Mouse (Mus musculus) MEL (cell line): ENCODE measurements around the gene Pdia2. TPM values are rescaled to one million over a fixed set of nuclear protein-coding genes. Genes with fewer than 3 reads are reported as not detected.

ENCODE experiments used
- DNase-seq: peaks from one replicate; pipeline ENCODE4 v3.0.0; 2011; ENCODE audit warnings: low read depth, low spot score
- H3K27ac ChIP-seq: 2 replicates; pipeline ENCODE4 v1.5.1; 2012; ENCODE audit warnings: low read depth, mild to moderate bottlenecking, control low read depth, low read length, moderate library complexity; ENCODE audit not compliant: control insufficient read depth
- H3K27me3 ChIP-seq, 2 experiments: fragments of 150-350 bp in 1 of 2; sonication (generic) in 1 of 2; 2 replicates each; pipeline ENCODE4 v1.6.1; 2012; ENCODE audit warnings: low read length in 2 of 2, mild to moderate bottlenecking in 2 of 2, improper control_type of control experiment in 1 of 2, moderate library complexity in 1 of 2; ENCODE audit not compliant: insufficient read depth in 2 of 2, control insufficient read depth in 1 of 2
- H3K36me3 ChIP-seq, 2 experiments: 2 replicates each; pipeline ENCODE4 v1.6.1; 2012 to 2014; ENCODE audit warnings: low read length in 2 of 2, improper control_type of control experiment in 1 of 2, inconsistent platforms in 1 of 2, mild to moderate bottlenecking in 1 of 2; ENCODE audit not compliant: insufficient read depth in 2 of 2, control insufficient read depth in 1 of 2
- H3K4me1 ChIP-seq, 2 experiments: fragments of 150-350 bp in 1 of 2; sonication (generic) in 1 of 2; 2 replicates each; pipeline ENCODE4 v1.6.1; 2012; ENCODE audit warnings: low read length in 2 of 2, improper control_type of control experiment in 1 of 2, mild to moderate bottlenecking in 1 of 2; ENCODE audit not compliant: insufficient read depth in 2 of 2, control insufficient read depth in 1 of 2
- H3K4me3 ChIP-seq, 2 experiments: fragments of 150-350 bp in 1 of 2; sonication (generic) in 1 of 2; 2 replicates each; pipeline ENCODE4 v1.5.1; 2012; ENCODE audit warnings: low read depth in 2 of 2, low read length in 2 of 2, mild to moderate bottlenecking in 2 of 2, moderate library complexity in 2 of 2, control low read depth in 1 of 2, improper control_type of control experiment in 1 of 2; ENCODE audit not compliant: control insufficient read depth in 1 of 2, insufficient read depth in 1 of 2
- H3K79me2 ChIP-seq: 2 replicates; pipeline ENCODE4 v1.6.1; 2012; ENCODE audit warnings: mild to moderate bottlenecking, low read length, moderate library complexity; ENCODE audit not compliant: control insufficient read depth, poor library complexity, insufficient read depth
- H3K9ac ChIP-seq: 2 replicates; pipeline ENCODE4 v1.6.1; 2012; ENCODE audit warnings: low read depth, mild to moderate bottlenecking, control low read depth, low read length, moderate library complexity; ENCODE audit not compliant: control insufficient read depth, poor library complexity, severe bottlenecking
- H3K9me3 ChIP-seq: fragments of 150-350 bp; sonication (generic); replicated peaks from 2 replicates; pipeline ENCODE4 v1.6.1; 2012; ENCODE audit warnings: mild to moderate bottlenecking, low read length, improper control_type of control experiment, moderate library complexity; ENCODE audit not compliant: insufficient read depth
- BHLHE40 ChIP-seq: IDR thresholded peaks from 2 replicates; pipeline ENCODE4 v1.6.1; 2012; ENCODE audit warnings: low read depth, mild to moderate bottlenecking, inconsistent platforms, low read length, improper control_type of control experiment, borderline replicate concordance
- CHD1 ChIP-seq: IDR thresholded peaks from 2 replicates; pipeline ENCODE4 v1.6.1; 2012; ENCODE audit warnings: low read depth, mild to moderate bottlenecking, inconsistent platforms, low read length, improper control_type of control experiment
- CHD2 ChIP-seq: IDR thresholded peaks from 2 replicates; pipeline ENCODE4 v1.6.1; 2011; ENCODE audit warnings: low read length, improper control_type of control experiment
- CTCF ChIP-seq, 3 experiments: IDR thresholded peaks in 2 of 3; conservative IDR thresholded peaks in 1 of 3; 2 replicates each; pipeline ENCODE4 v1.5.1; 2011 to 2012; ENCODE audit warnings: low read length in 3 of 3, low read depth in 2 of 3, mild to moderate bottlenecking in 2 of 3, improper control_type of control experiment in 1 of 3, inconsistent platforms in 1 of 3, mixed read lengths in 1 of 3, moderate library complexity in 1 of 3; ENCODE audit not compliant: control insufficient read depth in 1 of 3, insufficient read depth in 1 of 3, poor library complexity in 1 of 3, severe bottlenecking in 1 of 3
- ELF1 ChIP-seq: IDR thresholded peaks from 2 replicates; pipeline ENCODE4 v1.6.1; 2014; ENCODE audit warnings: low read depth, mild to moderate bottlenecking, inconsistent platforms, low read length, improper control_type of control experiment, moderate library complexity
- ETS1 ChIP-seq: IDR thresholded peaks from 2 replicates; pipeline ENCODE4 v1.6.1; 2012; ENCODE audit warnings: low read depth, mild to moderate bottlenecking, inconsistent platforms, low read length, improper control_type of control experiment, moderate library complexity
- GABPA ChIP-seq: IDR thresholded peaks from 2 replicates; pipeline ENCODE4 v1.6.1; 2012; ENCODE audit warnings: low read depth, mild to moderate bottlenecking, inconsistent platforms, low read length, improper control_type of control experiment, moderate library complexity
- GATA1 ChIP-seq: IDR thresholded peaks from 2 replicates; pipeline ENCODE4 v1.6.1; 2011; ENCODE audit warnings: low read depth, low read length, improper control_type of control experiment
- HCFC1 ChIP-seq: IDR thresholded peaks from 2 replicates; pipeline ENCODE4 v1.6.1; 2012; ENCODE audit warnings: low read depth, mild to moderate bottlenecking, inconsistent platforms, low read length, improper control_type of control experiment, moderate library complexity
- JUND ChIP-seq: IDR thresholded peaks from 2 replicates; pipeline ENCODE4 v1.6.1; 2011; ENCODE audit warnings: low read depth, mild to moderate bottlenecking, improper control_type of control experiment, low read length
- KAT2A ChIP-seq: conservative IDR thresholded peaks from 2 replicates; pipeline ENCODE4 v1.6.1; 2012; ENCODE audit warnings: low read depth, low read length, improper control_type of control experiment, inconsistent platforms
- MAFK ChIP-seq: IDR thresholded peaks from 2 replicates; pipeline ENCODE4 v1.6.1; 2011; ENCODE audit warnings: low read depth, mild to moderate bottlenecking, low read length, improper control_type of control experiment, borderline replicate concordance
- MAX ChIP-seq: IDR thresholded peaks from 2 replicates; pipeline ENCODE4 v1.6.1; 2011; ENCODE audit warnings: low read length, improper control_type of control experiment
- MAZ ChIP-seq: IDR thresholded peaks from 2 replicates; pipeline ENCODE4 v1.6.1; 2012; ENCODE audit warnings: low read depth, mild to moderate bottlenecking, inconsistent platforms, low read length, improper control_type of control experiment
- MEF2A ChIP-seq: IDR thresholded peaks from 2 replicates; pipeline ENCODE4 v1.6.1; 2014; ENCODE audit warnings: low read depth, mild to moderate bottlenecking, inconsistent platforms, low read length, improper control_type of control experiment; ENCODE audit not compliant: poor library complexity, insufficient replicate concordance, severe bottlenecking; ENCODE audit errors: extremely low read depth
- MXI1 ChIP-seq: IDR thresholded peaks from 2 replicates; pipeline ENCODE4 v1.6.1; 2011; ENCODE audit warnings: mild to moderate bottlenecking, low read depth, low read length, improper control_type of control experiment
- MYB ChIP-seq: IDR thresholded peaks from 2 replicates; pipeline ENCODE4 v1.6.1; 2011; ENCODE audit warnings: mild to moderate bottlenecking, low read depth, low read length, improper control_type of control experiment
- MYC ChIP-seq: IDR thresholded peaks from 2 replicates; pipeline ENCODE4 v1.6.1; 2011; ENCODE audit warnings: low read depth, mild to moderate bottlenecking, low read length, improper control_type of control experiment, moderate library complexity
- NELFE ChIP-seq: IDR thresholded peaks from 2 replicates; pipeline ENCODE4 v1.6.1; 2011; ENCODE audit warnings: low read depth, low read length, improper control_type of control experiment
- NRF1 ChIP-seq: IDR thresholded peaks from 2 replicates; pipeline ENCODE4 v1.6.1; 2014; ENCODE audit warnings: low read depth, mild to moderate bottlenecking, inconsistent platforms, low read length, improper control_type of control experiment, moderate library complexity; ENCODE audit not compliant: poor library complexity, insufficient read depth, severe bottlenecking
- POLR2A ChIP-seq, 2 experiments: IDR thresholded peaks; 2 replicates each; pipeline ENCODE4 v1.6.1; 2011 to 2012; ENCODE audit warnings: low read length in 2 of 2, mild to moderate bottlenecking in 2 of 2, control low read depth in 1 of 2, improper control_type of control experiment in 1 of 2, low read depth in 1 of 2, moderate library complexity in 1 of 2; ENCODE audit not compliant: control insufficient read depth in 1 of 2, insufficient read depth in 1 of 2, poor library complexity in 1 of 2
- POLR2AphosphoS2 ChIP-seq: IDR thresholded peaks from 2 replicates; pipeline ENCODE4 v1.6.1; 2011; ENCODE audit warnings: low read length, improper control_type of control experiment
- POLR2AphosphoS5 ChIP-seq: IDR thresholded peaks from 2 replicates; pipeline ENCODE4 v1.6.1; 2012; ENCODE audit warnings: low read depth, borderline replicate concordance, mild to moderate bottlenecking, inconsistent platforms, low read length, moderate library complexity, mixed read lengths
- RAD21 ChIP-seq: IDR thresholded peaks from 2 replicates; pipeline ENCODE4 v1.6.1; 2011; ENCODE audit warnings: mild to moderate bottlenecking, low read depth, low read length, improper control_type of control experiment
- RCOR1 ChIP-seq: IDR thresholded peaks from 2 replicates; pipeline ENCODE4 v1.6.1; 2012; ENCODE audit warnings: low read depth, mild to moderate bottlenecking, inconsistent platforms, low read length, improper control_type of control experiment
- SIN3A ChIP-seq: IDR thresholded peaks from 2 replicates; pipeline ENCODE4 v1.6.1; 2012; ENCODE audit warnings: low read length, improper control_type of control experiment, inconsistent platforms
- SMC3 ChIP-seq: IDR thresholded peaks from 2 replicates; pipeline ENCODE4 v1.6.1; 2011; ENCODE audit warnings: low read depth, low read length, improper control_type of control experiment
- TAL1 ChIP-seq: IDR thresholded peaks from 2 replicates; pipeline ENCODE4 v1.6.1; 2012; ENCODE audit warnings: mild to moderate bottlenecking, inconsistent platforms, low read length, moderate library complexity, mixed read lengths
- TBP ChIP-seq: IDR thresholded peaks from 2 replicates; pipeline ENCODE4 v1.8.0; 2011; ENCODE audit warnings: low read depth, low read length, improper control_type of control experiment
- TCF12 ChIP-seq: IDR thresholded peaks from 2 replicates; pipeline ENCODE4 v1.6.1; 2014; ENCODE audit warnings: low read depth, mild to moderate bottlenecking, inconsistent platforms, low read length, improper control_type of control experiment, moderate library complexity
- UBTF ChIP-seq: IDR thresholded peaks from 2 replicates; pipeline ENCODE4 v1.6.1; 2012; ENCODE audit warnings: low read depth, mild to moderate bottlenecking, inconsistent platforms, low read length, improper control_type of control experiment, moderate library complexity, borderline replicate concordance; ENCODE audit not compliant: insufficient read depth
- USF1 ChIP-seq: IDR thresholded peaks from 2 replicates; pipeline ENCODE4 v1.6.1; 2014; ENCODE audit warnings: low read depth, mild to moderate bottlenecking, inconsistent platforms, low read length, improper control_type of control experiment, moderate library complexity
- USF2 ChIP-seq, 2 experiments: IDR thresholded peaks; 2 replicates each; pipeline ENCODE4 v1.6.1; 2011 to 2012; ENCODE audit warnings: improper control_type of control experiment in 2 of 2, low read length in 2 of 2, borderline replicate concordance in 1 of 2, inconsistent platforms in 1 of 2, low read depth in 1 of 2, mild to moderate bottlenecking in 1 of 2; ENCODE audit not compliant: insufficient read depth in 1 of 2
- ZC3H11A ChIP-seq: IDR thresholded peaks from 2 replicates; pipeline ENCODE4 v1.6.1; 2012; ENCODE audit warnings: low read depth, mild to moderate bottlenecking, inconsistent platforms, low read length, improper control_type of control experiment
- ZKSCAN1 ChIP-seq: IDR thresholded peaks from 2 replicates; pipeline ENCODE4 v1.6.1; 2012; ENCODE audit warnings: low read depth, mild to moderate bottlenecking, inconsistent platforms, low read length, improper control_type of control experiment, moderate library complexity
- ZMIZ1 ChIP-seq: IDR thresholded peaks from 2 replicates; pipeline ENCODE4 v1.6.1; 2012; ENCODE audit warnings: low read depth, mild to moderate bottlenecking, inconsistent platforms, low read length, improper control_type of control experiment, moderate library complexity
- ZNF384 ChIP-seq: IDR thresholded peaks from 2 replicates; pipeline ENCODE4 v1.6.1; 2012; ENCODE audit warnings: low read depth, mild to moderate bottlenecking, inconsistent platforms, low read length, improper control_type of control experiment
- polyA plus RNA-seq, 2 experiments: library from polyadenylated mRNA; stranded (reverse) in 1 of 2; unstranded in 1 of 2; fragments of >175 nt in 1 of 2; fragments of >200 nt in 1 of 2; gene quantifications; 2 replicates each; pipeline versions ENCODE4 v1.2.1 to v1.2.4; 2012; ENCODE audit warnings: low replicate concordance in 2 of 2, low read depth in 1 of 2; ENCODE audit not compliant: insufficient read length in 2 of 2, insufficient read depth in 1 of 2, missing spikeins in 1 of 2
- total RNA-seq: library from RNA; depleted of rRNA; stranded (reverse); fragments of 300-350 nt; gene quantifications from 2 replicates; pipeline ENCODE4 v1.2.3, GENCODE M21; 2012; rRNA removed

The Pdia2 gene
- 11.2 and 12.5 TPM in 2 replicates for total RNA-seq
- polyA plus RNA-seq: 10 to 100 TPM in 1 of 2 experiments, not detected in 1; 13.6 TPM

- Histone ChIP-seq H3K27ac (peak within 1 kb of the TSS; percentile 67), H3K9ac (peak within 1 kb of the TSS; percentile 52), H3K36me3 (peaks cover 5 to 17% of the 10 kb centered on the region in 2 experiments; a peak in 3 of 4 replicates), H3K27me3 (no peaks in the 10 kb centered on the region), H3K79me2 (peaks cover 7% of the 10 kb centered on the region; the same call in 1 of the 2 replicates), H3K9me3 (no peaks in the 10 kb centered on the region), H3K4me1 (peaks cover 12 to 38% of the 10 kb centered on the region in 2 experiments), H3K4me3 (peak within 1 kb of the TSS in 1 of 2 experiments; percentile 12; a peak in 3 of 4 replicates)
- DNase-seq: peak; percentile 85
- TF ChIP-seq CHD1: no peak
- no peak for TF ChIP-seq MEF2A
- TF ChIP-seq TBP: peak; percentile 89
- TF ChIP-seq SMC3: no peak
- TF ChIP-seq CTCF (IDR thresholded peaks at IDR 0.05 in 2 of 3, conservative IDR thresholded peaks at IDR 0.05 in 1 of 3; ENCODE audit: control insufficient read depth in 1 of 3, insufficient read depth in 1 of 3, low read depth in 2 of 3, low read length in 3 of 3, poor library complexity in 1 of 3, severe bottlenecking in 1 of 3): no peak
- no peak for TF ChIP-seq ZKSCAN1
- no peak for TF ChIP-seq POLR2AphosphoS5
- TF ChIP-seq MAX: peak; percentile 89
- no peak for TF ChIP-seq ELF1
- TF ChIP-seq MYB: no peak
- TF ChIP-seq ETS1: peak; percentile 59; the same call in 1 of the 2 replicates
- peak; percentile 82 for TF ChIP-seq USF1
- TF ChIP-seq NELFE: 0 out of 2 replicates have a peak, but pooled peaks have one; percentile 42
- no peak for TF ChIP-seq RCOR1
- peak; percentile 82 for TF ChIP-seq POLR2AphosphoS2
- no peak for TF ChIP-seq ZC3H11A
- no peak for TF ChIP-seq RAD21
- no peak for TF ChIP-seq CHD2
- TF ChIP-seq SIN3A: peak; percentile 82
- peak in 1 of 2 experiments; percentile 72; a peak in 2 of 4 replicates for TF ChIP-seq POLR2A (IDR thresholded peaks at IDR 0.05; ENCODE audit: control insufficient read depth in 1 of 2, insufficient read depth in 1 of 2, low read depth in 1 of 2, low read length in 2 of 2, poor library complexity in 1 of 2)
- peak; percentile 79; the same call in 1 of the 2 replicates for TF ChIP-seq MYC
- no peak for TF ChIP-seq ZNF384
- TF ChIP-seq UBTF: no peak
- TF ChIP-seq TAL1: peak; percentile 55
- no peak for TF ChIP-seq HCFC1
- TF ChIP-seq GABPA: no peak
- no peak for TF ChIP-seq MAFK
- TF ChIP-seq ZMIZ1: 0 out of 2 replicates have a peak, but pooled peaks have one; percentile 74
- TF ChIP-seq MXI1: peak; percentile 94
- TF ChIP-seq USF2 (IDR thresholded peaks at IDR 0.05; ENCODE audit: borderline replicate concordance in 1 of 2, insufficient read depth in 1 of 2, low read depth in 1 of 2, low read length in 2 of 2): no peak
- no peak for TF ChIP-seq JUND
- peak; percentile 29; the same call in 1 of the 2 replicates for TF ChIP-seq BHLHE40
- TF ChIP-seq KAT2A: no peak
- peak; percentile 82 for TF ChIP-seq TCF12
- peak; percentile 89 for TF ChIP-seq GATA1
- no peak for TF ChIP-seq MAZ
- TF ChIP-seq NRF1: no peak
These were observed at the start of gene Pdia2 for GRCm38 (mm10) chr17:26198892-26199291. Gene Pdia2, minus strand, starts transcription at chr17:26199087.
